Mouse (Mus musculus): ENCODE results near the gene Gba.
A peak's percentile ranks its signal among the peaks of the same experiment; 100 is the strongest.
"Not testable (repeated sequence)": the region's sequence is repeated elsewhere in the genome, so short reads cannot be mapped to it uniquely, and the experiment has no call there.

Gene Gba

DNA sequence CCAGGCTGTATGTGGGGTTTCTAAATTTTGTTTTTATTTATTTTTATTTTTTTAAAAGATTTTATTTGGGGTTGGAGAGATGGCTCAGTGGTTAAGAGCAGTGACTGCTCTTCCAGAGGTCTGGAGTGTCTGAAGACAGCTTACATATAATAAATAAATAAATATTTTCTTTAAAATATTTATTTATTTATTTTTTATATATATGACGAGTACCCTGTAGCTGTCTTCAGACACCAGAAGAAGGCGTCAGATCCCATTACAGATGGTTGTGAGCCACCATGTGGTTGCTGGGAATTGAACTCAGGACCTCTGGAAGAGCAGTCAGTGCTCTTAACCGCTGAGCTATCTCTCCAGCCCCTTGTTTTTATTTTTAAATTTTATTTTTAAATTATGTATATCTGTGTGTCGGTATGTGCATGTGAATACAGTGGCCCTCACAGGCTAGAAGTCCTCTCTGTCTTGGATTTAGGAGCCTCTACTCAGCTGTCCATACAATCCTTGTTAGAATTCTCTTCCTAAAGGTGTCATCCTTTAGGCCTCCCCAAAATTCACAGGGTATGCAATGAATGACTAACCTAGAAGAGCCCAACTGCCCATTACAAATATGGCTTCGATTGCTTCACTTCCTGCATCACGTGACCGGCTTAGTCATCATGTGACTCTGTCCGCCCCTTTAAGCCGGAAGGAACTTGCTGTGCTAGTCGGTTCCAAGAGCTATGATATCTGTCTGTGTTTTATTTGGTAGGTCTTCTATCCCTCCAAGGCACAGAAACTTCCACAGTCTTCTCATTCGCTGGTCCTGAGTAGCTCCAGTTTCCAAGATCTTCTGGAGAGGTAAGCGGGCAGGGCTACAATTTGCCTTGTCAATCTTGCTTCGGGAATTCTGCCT lies at the start of gene Gba:
Gene Gba (plus strand): TSS at position 676 of the 889 bp plus-strand sequence.
- DNase-seq (ENCODE audit: low spot score in 2 of 2): peak; percentile 74 to 87

DNA sequence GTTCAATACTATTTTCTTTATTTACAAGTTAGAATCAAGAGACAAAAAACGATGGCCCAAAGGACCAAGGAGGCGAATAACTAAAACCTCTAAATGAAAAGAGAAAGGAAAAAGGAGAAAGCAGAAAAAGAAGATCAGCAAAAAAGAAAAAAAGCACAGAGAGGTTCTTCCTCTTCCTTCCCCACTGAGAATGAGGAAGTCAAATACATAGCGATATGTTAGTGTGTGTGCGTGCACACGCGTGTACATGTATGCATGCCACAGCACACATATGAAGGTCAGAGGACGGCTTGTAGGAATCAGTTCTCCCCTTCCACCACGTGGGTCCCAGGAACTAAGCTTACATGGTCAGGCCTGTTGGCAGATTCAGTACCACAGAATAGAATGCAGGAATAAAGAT lies 45.8 kb upstream of the Gba start:
- no peak for DNase-seq (ENCODE audit: low spot score in 2 of 2)

DNA sequence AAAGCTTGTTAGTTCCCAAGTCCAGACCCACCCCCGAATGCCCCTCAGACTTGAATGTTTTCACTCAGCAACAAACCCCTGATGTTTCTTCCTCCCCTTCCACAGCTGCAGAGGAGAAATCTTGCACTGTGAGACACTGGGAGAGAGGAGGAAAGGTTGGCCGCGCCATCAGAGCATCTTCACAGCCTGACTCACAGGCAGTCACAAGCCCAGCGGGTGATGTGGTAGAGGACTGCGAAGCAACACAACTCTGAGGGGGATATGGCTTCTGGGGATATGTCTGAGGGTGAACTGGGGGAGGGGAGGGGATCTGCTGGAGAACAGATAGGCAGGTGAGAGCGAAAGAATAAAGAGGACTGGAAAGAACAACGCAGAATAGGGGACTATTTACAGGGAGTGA lies 44.1 kb upstream of the Gba start:
- no peak for DNase-seq (ENCODE audit: low spot score in 2 of 2)

DNA sequence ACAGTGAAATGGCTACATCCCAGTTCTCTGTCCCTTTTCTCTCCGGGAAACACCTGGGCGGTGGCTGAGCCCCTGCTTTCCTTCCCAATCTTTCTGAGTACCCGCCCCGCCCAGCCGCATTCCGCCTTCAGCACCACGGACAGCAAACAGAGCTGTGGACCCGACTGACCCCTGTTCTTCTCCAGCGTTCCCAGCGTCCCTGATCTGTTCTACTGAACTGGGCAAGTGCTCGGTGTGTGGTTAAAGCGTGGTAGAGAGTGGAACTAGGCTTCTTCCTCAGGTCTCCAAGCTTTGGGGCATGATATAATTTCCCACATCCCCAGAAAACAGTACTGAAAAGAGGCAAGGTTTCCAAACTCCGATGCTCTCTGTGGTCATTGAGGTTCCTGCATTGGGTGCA lies 43.5 kb upstream of the Gba start:
- DNase-seq (ENCODE audit: low spot score in 2 of 2): peak; percentile 49 to 76

DNA sequence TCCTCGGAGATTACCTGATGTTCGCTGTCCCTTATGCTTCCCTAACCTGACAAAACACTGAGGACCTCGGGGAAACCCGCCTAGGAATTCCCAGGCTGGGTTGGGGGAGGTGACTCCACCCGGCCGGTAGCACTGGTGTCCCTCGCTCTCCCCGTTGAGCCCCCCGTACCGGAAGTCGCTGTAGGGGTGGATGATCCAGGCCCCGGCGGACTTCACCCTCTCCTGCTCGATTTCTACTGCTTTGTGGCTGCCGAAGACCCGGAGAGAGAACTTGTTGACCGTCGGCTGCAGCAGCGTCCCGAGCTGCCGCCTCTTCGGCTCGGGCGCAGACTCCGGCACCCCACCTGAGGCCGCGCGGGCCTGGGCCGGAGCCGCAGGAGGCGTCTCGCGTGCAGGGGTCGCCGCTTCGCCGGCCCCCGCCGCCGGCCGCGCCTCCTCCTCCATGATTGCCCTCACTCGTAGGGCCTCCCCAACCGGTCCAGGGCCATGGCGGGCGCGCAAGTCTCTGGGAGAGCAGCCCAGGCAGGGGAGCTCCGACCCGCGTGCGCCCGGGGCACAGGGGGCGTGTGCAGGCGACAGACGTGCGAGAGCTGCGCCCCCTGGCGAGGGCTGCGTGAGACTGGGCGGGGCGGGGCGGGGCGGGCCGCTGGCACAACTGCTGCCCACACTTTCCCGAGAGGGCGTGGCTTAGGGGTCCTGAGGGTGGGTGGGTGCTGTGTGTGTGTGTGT lies 42.9 kb upstream of the Gba start, which contains the start of gene Hcn3:
Gene Hcn3 (minus strand): TSS at position 581 of the 729 bp plus-strand sequence.
- peak; percentile 57 to 82 for DNase-seq (ENCODE audit: low spot score in 2 of 2)

DNA sequence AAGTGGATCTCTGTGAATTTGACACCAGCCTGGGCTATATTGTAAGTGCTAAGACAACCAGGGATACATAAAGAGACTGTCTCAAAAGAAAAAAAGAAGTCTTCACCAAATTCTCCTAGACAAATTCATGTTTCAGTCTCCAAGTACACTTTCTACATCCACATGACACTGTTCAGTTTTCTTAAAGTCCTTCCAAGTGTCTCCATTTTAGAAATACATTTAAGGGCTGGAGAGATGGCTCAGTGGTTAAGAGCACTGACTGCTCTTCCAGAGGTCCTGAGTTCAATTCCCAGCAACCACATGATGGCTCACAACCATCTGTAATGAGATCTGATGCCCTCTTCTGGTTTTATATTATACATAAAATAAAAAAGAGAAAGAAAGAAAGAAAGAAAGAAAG lies 41.5 kb upstream of the Gba start:
- not testable (repeated sequence) for DNase-seq (ENCODE audit: low spot score in 2 of 2)

DNA sequence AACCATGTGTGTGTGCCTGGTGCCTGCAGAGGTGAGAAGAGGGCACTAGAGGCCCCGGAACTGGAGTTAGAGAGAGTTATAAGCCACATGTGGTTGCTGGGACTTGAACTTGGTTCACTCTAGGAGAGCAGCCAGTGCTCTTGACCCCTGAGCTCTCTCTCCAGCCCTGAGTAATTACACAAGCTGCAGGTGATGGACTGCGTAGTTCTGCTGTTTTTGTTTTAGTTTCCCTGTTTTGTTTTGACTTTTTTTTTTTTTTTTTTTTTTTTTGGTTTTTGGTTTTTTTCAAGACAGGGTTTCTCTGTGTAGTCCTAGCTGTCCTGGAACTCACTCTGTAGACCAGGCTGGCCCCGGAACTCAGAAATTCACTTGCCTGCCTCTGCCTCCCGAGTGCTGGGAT lies 40.9 kb upstream of the Gba start:
- DNase-seq (ENCODE audit: low spot score in 2 of 2): no peak

DNA sequence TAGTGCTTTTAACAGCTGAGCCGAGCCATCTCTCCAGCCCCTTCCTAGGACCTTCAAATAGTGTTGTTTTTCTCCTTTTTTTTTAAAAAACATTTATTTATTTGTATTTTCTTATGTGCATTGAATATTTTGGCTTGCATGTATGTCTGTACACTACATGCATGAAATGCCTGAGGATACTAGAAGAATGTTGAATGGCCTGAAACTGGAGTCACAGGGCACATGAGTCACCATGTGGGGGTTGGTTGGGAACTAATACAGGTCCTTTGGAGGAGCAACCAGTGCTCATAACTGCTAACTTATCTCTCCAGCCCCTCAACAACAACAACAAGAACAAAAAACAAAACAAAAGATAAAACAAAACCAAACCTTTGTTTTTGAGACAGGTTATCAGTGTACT lies 39.6 kb upstream of the Gba start:
- no peak for DNase-seq (ENCODE audit: low spot score in 2 of 2)

DNA sequence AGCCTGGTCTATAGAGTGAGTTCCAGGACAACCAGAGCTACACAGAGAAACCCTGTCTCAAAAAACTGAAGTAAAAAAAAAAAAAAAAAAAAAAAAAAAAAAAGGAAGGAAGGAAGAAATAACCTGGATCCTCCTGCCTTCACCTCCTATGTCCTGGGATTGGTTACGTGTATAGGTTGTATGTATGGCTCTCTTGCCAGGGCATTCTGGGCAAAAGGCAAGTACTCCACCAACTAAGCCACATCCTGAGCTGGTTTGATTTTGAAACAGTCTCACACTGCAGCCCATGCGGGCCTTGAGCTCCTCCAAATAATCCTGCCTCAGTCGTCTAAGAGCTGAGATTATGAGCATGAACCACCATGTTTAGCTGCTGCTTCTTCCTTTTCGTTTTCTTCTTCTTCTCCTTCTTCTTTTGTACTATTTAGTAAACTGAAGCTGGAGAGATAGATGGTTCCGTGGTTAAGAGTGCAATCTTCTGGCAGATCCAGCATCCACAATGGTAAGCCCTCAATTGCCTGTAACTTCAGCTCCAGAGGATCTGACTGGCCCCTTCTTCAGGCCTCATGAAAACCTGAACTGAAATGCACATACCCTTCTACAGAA lies 39.0 kb upstream of the Gba start:
- no peak for DNase-seq (ENCODE audit: low spot score in 2 of 2)

DNA sequence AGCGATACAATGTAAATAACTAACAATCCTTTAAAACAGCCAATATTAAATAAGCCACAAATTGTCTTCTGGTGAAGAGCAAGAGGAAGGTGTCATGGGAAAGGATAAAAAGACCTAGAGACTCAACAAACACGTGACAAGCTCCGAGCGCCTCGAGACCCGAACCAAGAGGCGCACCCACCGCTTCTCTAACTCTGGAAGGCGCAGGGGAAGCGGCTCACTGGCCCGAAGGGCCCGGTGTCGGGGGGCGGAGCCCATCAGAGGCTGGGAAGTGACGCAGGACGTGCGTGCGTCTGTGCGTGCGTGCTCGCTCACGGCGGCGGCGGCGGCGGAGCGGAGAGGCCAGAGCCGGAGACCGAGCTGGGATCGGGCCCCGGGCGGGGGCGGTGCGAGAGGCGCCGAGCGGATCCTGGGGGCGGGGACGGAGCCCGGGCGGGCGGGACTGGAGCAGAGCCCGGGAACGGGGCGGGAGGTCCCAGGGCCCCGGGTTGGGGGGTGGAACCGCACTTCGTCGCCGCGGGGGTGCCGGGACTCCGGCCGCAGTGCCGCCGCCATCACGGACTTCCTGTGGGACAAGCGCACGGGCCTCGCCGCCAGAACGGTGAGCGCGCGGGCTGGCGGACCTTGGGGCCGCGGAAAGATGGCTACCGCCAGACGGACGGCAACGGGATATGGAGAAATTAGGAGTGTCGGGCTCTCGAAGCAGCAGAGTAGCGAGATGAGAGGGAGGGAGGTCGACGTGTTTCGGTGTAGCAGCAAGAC lies 38.0 kb upstream of the Gba start, which contains the start of gene Clk2:
Gene Clk2 (plus strand): TSS at position 290 of the 762 bp plus-strand sequence.
- DNase-seq (ENCODE audit: low spot score in 2 of 2): peak; percentile 90 to 96

DNA sequence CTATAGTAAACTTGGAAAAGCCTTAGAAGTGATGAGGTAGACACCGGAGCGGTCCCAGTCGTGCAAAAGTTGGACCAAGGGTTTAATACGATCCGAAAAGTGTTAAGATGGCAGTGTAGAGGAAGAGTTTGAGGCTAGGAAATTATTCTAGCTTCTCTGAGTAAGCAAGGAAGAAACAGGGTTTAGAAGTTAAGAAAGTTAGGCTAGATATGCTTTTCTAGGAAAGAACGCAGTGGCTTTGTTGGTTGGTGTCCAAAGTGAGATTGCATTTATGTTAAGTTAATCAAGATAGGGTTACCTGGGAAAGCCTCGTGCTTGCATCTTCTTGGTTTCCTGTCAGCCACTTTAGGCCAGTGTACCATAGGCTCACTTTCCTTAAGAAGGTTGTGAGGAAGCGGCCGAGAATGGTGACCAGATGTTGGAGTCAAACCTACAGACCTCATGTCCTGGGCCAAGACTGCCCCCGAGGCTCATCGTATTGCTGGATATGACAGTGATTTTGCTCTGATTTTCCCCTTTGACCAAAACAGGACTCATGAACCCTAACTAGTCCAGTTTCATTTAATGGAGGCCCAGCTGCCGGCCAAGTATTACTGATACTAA lies 37.4 kb upstream of the Gba start:
- DNase-seq (ENCODE audit: low spot score in 2 of 2): no peak

DNA sequence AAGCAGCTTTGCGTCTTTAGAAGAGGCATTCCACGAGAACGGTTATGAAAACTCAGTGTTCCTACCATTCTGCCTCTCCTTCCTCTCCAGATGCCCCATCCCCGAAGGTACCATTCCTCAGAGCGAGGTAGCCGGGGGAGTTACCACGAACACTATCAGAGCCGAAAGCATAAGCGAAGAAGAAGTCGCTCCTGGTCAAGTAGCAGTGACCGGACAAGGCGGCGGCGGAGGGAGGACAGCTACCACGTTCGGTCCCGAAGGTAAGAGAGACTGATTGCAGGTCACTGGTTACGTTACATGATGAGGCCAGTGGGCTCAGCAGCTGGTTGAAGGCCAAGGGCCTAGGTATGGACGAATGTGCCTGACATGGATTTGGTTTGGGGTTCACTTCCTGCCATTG lies 35.8 kb upstream of the Gba start:
- no peak for DNase-seq (ENCODE audit: low spot score in 2 of 2)

DNA sequence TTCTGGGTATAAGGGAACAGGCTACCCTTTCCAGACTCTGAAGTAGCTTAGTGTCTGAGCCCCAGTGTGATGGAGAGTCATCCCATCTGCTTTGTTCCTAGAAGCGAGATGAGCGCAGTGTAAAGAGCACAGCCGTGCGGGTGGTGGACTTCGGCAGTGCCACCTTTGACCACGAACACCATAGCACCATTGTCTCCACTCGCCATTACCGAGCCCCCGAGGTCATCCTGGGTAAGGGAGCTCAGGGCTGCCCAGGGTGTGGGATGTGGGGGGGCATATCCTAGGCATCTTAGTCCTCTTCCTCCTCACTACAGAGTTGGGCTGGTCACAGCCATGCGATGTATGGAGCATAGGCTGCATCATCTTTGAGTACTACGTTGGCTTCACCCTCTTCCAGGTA lies 27.9 kb upstream of the Gba start:
- no peak for DNase-seq (ENCODE audit: low spot score in 2 of 2)

DNA sequence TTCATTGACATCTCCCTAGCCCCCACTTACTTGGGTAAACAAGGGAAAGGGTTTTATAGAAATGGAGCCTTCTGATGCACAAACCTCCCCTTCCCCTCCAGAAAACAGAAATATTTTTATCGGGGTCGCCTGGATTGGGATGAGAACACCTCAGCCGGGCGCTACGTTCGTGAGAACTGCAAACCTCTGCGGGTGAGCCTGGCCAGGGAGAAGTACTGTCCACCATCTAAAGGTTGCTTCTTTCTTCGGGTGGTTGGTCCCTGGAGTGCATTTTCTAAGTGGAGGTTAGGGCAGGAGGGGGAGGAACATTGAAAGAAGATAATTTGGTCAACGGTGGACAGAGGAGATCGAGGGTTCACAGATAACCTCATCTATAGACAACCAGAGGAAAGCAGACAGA lies 27.2 kb upstream of the Gba start:
- DNase-seq (ENCODE audit: low spot score in 2 of 2): no peak

DNA sequence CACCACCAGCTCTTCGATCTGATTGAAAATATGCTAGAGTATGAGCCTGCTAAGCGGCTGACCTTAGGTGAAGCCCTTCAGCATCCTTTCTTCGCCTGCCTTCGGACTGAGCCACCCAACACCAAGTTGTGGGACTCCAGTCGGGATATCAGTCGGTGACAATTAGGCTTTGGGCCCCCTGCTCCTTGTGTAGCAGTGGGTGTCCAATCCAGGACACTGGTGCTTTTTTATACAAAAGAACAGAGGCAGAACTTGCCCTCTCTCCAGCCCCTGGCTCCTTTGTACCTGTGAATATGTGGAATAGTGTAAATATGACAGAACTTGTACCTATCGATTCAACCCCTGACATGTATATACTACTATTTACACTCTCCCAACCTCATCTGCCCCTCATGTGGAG lies 26.3 kb upstream of the Gba start:
- no peak for DNase-seq (ENCODE audit: low spot score in 2 of 2)

DNA sequence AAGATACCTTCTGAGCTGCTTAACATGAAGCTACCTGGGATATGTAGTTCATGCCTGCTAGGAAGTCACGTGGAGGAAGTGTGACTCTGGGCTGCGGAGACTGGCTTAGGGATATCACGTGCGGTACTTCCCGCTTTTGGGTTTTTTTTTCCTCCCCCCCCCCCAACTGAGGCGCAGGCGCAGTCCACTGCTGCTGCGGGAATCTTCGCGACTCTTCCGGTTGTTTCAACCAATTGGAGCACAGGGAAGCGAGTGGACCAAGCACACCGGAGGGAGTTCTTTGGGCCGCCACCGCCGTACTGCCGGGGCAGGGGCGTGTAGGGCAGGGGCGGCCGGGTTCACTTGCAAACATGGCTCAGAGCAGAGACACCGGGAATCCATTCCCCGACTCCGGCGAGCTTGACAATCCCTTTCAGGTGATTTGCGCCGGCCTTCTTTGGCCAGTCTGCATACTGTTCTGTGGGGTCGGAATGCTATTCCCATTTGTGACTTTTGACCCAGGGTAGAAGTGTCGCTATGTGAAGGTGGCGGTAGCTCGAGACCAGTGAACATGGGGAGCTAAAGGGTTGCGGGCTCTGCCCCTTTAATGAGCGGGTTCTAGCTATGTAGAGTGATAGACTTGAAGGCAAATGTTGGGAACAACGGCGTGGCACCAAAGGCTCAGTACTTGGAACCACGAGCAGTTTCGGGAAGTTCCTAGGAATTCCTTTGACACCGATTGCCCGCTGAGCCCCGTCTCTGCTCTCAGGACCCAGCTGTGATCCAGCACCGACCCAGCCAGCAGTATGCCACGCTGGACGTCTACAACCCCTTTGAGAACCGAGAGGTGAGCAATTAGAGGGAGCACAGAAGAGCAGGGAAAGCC lies 25.3 kb upstream of the Gba start, which contains the start of gene Scamp3:
Gene Scamp3 (plus strand): TSS at position 232 of the 865 bp plus-strand sequence.
- peak; percentile 62 to 81 for DNase-seq (ENCODE audit: low spot score in 2 of 2)

DNA sequence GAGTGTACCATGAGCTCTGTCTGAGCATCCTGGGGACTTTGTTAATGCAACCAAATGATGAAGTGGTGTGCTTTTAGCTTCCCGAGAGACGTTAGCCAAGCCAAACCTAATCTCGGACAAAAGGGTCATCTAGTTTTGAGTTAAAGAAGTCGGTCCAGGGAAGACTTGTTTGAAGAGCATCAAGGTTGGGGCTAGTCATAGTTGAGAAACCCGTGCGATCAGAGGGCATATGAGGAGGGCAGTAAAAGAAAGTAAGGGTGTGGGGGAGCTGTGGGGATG lies 24.7 kb upstream of the Gba start:
- no peak for DNase-seq (ENCODE audit: low spot score in 2 of 2)

DNA sequence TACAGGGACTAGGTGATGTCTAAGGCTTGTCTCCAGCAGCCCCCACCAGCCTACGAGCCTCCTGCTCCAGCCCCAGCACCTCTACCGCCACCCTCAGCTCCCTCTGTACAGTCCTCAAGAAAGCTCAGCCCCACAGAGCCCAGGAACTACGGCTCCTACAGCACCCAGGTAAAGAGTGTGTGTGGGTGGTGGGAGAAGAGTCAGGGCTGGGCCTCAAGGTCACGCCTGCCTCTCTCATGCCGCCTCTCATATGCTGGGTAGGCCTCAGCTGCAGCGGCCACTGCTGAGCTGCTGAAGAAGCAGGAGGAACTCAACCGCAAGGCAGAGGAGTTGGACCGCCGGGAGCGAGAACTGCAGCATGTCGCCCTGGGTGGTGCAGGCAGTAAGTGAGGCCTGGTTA lies 23.7 kb upstream of the Gba start:
- DNase-seq (ENCODE audit: low spot score in 2 of 2): no peak

DNA sequence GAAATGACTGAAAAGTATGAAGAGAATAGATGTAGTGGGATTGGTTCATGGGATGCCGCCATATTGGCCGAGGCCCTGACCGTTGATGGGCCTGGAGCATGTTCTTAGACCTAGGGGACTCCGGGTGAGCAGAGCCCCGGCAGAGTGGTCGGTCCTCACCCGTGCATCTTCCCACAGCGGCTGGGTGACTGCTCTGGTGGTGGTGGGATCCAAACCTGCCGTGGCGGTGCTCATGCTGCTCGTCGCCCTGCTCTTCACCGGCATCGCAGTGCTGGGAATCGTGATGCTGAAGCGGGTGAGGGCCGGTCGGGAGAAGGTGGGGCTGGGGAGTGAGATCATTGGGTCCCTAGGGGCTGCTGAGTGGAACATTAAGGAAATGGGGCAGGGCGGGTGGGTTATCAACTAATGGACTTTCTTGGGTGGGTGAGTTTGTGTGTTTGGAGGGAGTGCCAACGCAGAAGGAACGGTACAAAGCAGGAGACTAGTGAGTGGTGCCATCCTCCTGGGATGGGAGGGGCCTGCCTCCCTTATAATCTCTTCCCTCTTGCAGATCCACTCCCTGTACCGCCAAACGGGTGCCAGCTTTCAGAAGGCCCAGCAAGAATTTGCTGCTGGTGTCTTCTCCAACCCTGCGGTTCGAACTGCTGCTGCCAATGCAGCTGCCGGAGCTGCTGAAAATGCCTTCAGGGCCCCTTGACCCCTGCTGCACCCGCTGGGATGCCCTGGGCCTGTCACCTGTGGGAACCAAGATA lies 20.8 kb upstream of the Gba start:
- no peak for DNase-seq (ENCODE audit: low spot score in 2 of 2)

DNA sequence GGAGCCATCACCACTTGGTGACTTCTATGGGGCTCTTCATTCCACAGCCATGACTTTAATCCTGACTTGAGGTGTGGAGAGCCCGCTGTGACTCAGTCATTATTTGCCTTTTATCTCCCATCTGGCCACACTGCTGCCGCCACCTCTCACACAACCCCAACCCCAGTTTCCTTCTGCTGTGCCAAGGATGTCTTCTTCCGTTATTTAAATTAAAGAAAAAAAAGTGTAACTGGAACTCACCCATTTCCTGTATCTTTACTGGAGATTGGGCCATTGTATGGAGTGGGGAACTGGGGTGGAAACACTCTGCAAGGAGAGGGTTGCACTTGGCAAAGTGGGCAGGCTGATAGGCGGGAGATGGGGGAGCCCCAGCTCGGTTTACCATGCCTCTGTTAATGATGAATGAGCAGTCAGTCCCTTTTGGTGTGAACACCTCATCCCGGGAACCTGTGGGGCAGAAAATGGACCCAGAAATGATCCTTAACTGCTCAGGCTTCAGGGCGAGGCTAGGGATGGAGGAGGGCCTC lies 20.1 kb upstream of the Gba start:
- no peak for DNase-seq (ENCODE audit: low spot score in 2 of 2)
